In genomic region chr17:62058016-62058415, GRCm38 (mm10) we compare ENCODE assay signal across 23 mouse cellular contexts.
DNase-seq lines count a peak whose midpoint lies in the region; ATAC-seq lines count a peak whose summit lies in the region.
"Had no signal": no experiment of that assay in that cellular context is flagged by ENCODE, and none has a peak within 500 bp of the region (broad histone marks: within the 10 kb centered on the region; RNA-seq: fewer than 3 reads in every experiment).

No protein-coding gene starts in this region.

- no peak overlapping the region for H3K4me2 ChIP-seq in midbrain, embryonic 11.5 days
- H3K4me2 ChIP-seq: forebrain, embryonic 13.5 days; heart, embryonic 13.5 days; hindbrain, embryonic 12.5 days had no signal

- ATAC-seq in midbrain, embryonic 11.5 days (ENCODE audit: low FRiP score) = no peak
- ATAC-seq: activated CD4-positive, CD25-positive, alpha-beta regulatory T cell, adult 4 months; CD4-positive, CD25-positive, alpha-beta regulatory T cell, adult 4 months; forebrain, embryonic 13.5 days; hindbrain, embryonic 16.5 days; inflammation-experienced regulatory T-cells, adult 6 months had no signal

- DNase-seq in ES-CJ7 (ENCODE audit: low read depth, low spot score) (peak; percentile 79), ZHBTc4 (ENCODE audit: low read depth, low spot score) (peak; percentile 72)
- DNase-seq in embryo, embryonic 9.5 days (ENCODE audit: extremely low spot score) = peak; percentile 20
- DNase-seq in mesoderm, embryonic 11.5 days (ENCODE audit: low read depth, low spot score) = peak; percentile 53
- no peak for DNase-seq in T-cell, adult 2 months (ENCODE audit: low spot score)
- no peak for DNase-seq in layer of hippocampus, postnatal 10 days (ENCODE audit: low spot score in 2 of 2)
- DNase-seq in midbrain, embryonic 11.5 days (ENCODE audit: low spot score, missing footprints) = no peak
- DNase-seq: adrenal gland, postnatal 14 days; B cell, adult 2 months; cerebellum, adult 2 months; cerebellum, postnatal 10 days; gastrocnemius, postnatal 36 days; heart, adult 11 months; heart, postnatal 4 days; kidney, adult 2 months had no signal

- H3K4me3 ChIP-seq in midbrain, embryonic 11.5 days (ENCODE audit: low read depth, low read length) = no peak overlapping the region
- H3K4me3 ChIP-seq: embryonic facial prominence, embryonic 10.5 days; forebrain, embryonic 13.5 days; heart, embryonic 13.5 days; hindbrain, embryonic 12.5 days had no signal

- H3K27me3 ChIP-seq in midbrain, embryonic 11.5 days (ENCODE audit: control insufficient read depth, insufficient read depth, low read length) = no peaks in the 10 kb centered on the region
- H3K27me3 ChIP-seq: forebrain, embryonic 13.5 days; heart, embryonic 13.5 days; hindbrain, embryonic 12.5 days had no signal

- no peaks in the 10 kb centered on the region for H3K9me3 ChIP-seq in midbrain, embryonic 11.5 days (ENCODE audit: control insufficient read depth, low read length)
- H3K9me3 ChIP-seq: embryonic facial prominence, embryonic 10.5 days; forebrain, embryonic 13.5 days; heart, embryonic 13.5 days; hindbrain, embryonic 12.5 days had no signal

- H3K9ac ChIP-seq in midbrain, embryonic 11.5 days (ENCODE audit: low read length) = no peak overlapping the region
- H3K9ac ChIP-seq: forebrain, embryonic 13.5 days; heart, embryonic 13.5 days; hindbrain, embryonic 12.5 days had no signal

- no peak overlapping the region for H3K27ac ChIP-seq in midbrain, embryonic 11.5 days (ENCODE audit: low read depth, low read length)
- H3K27ac ChIP-seq: embryonic facial prominence, embryonic 10.5 days; forebrain, embryonic 13.5 days; heart, embryonic 13.5 days; hindbrain, embryonic 12.5 days had no signal

- H3K36me3 ChIP-seq in midbrain, embryonic 11.5 days (ENCODE audit: control insufficient read depth, insufficient read depth, low read length) = no peaks in the 10 kb centered on the region
- H3K36me3 ChIP-seq: embryonic facial prominence, embryonic 10.5 days; heart, embryonic 13.5 days; hindbrain, embryonic 12.5 days had no signal

- 75% methylated on average over 3 of the region's 3 CpGs for WGBS in midbrain, embryonic 11.5 days

- H3K4me1 ChIP-seq in midbrain, embryonic 11.5 days (ENCODE audit: control insufficient read depth, insufficient read depth, low read length) = no peaks in the 10 kb centered on the region
- H3K4me1 ChIP-seq: embryonic facial prominence, embryonic 10.5 days; forebrain, embryonic 13.5 days; heart, embryonic 13.5 days; hindbrain, embryonic 12.5 days had no signal

Comparison
In these comparisons a context has a peak if more than half of its experiments do, and no peak if none do; other contexts are left out.
1. DNase-seq: peak in ES-CJ7 (single experiment), ZHBTc4 (single experiment), embryo, embryonic 9.5 days (single experiment) and mesoderm, embryonic 11.5 days (single experiment); none in T-cell, adult 2 months (single experiment), layer of hippocampus, postnatal 10 days (0 of 2) and midbrain, embryonic 11.5 days (single experiment).